Mouse (Mus musculus) right cerebral cortex, postnatal 14 days (tissue): Measurements from ENCODE around the gene Lrsam1.

Experiments used
- DNase-seq: peaks from one replicate; pipeline ENCODE4 v3.0.0; 2022

Gene Lrsam1

GRCm38 (mm10) chr2:32890280-32890679, 71.1 kb downstream of the Lrsam1 start:
- no peak for DNase-seq

DNA sequence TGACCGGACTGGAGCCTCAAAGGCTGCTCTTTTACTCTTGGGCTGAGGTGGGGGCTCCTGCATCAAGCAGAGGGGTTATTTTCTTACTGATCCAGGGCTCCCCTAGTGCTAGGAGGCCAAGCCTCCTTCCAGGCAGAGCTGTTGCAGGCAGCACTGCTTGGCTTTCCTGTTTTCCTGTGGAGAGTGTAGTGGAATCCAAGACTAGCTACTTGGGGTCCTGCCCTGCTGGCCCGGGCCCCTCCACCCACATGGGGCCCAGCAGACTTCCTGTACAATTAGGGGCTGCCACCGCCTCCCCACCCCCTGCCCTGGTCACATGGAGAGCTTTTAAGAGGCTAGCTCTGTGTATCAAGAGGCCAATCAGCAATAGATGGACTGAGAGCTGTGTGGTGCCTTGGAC, 72.9 kb downstream of the Lrsam1 start:
- DNase-seq: no peak

- no peak for DNase-seq
These were observed 73.4 kb downstream of the Lrsam1 start for GRCm38 (mm10) chr2:32888029-32888428.

DNA sequence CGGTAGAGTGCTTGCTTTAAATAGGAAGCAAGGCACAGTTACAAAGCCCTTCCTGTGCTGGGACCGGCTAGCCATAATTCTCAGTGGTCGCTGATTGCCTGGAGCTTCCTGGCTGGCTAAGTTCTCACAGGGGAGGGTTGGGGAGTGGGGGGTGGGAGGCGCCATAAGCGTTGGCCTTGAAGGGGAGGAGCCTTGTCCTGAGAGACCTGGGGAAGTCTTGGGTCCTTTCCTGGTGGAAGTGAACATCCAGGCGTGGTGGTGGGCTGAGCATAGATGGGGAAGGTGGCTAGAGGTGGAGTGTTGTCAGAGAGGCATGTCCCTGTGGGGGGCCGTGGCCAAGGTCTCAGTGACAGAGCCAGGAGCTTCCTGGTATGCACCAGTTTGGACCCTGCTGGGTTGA, 76.7 kb downstream of the Lrsam1 start:
- no peak for DNase-seq

- DNase-seq: no peak
These were observed 79.0 kb downstream of the Lrsam1 start for GRCm38 (mm10) chr2:32882283-32883043.

GRCm38 (mm10) chr2:32881723-32882122, 79.7 kb downstream of the Lrsam1 start:
- peak; percentile 74 for DNase-seq

DNA sequence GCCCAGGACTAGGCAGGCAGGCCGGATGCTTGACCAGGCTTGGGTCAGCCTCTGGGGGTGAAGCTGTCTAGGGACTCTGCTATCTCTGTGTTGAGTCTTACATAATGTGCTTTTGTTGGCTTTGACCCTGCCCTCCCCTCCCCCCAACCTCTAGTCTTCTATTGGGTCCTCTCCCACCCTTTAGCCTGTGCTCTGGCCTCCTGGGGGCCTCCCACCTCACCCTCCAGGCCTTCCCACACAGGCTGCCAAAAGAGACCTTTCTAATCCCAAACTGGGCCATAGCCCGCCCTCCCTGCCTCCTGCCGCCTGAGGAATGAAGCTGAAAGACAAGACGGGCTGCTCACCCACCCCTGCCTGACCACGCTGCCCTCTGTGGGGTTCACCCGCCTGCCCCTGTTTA, 80.4 kb downstream of the Lrsam1 start:
- no peak for DNase-seq

DNA sequence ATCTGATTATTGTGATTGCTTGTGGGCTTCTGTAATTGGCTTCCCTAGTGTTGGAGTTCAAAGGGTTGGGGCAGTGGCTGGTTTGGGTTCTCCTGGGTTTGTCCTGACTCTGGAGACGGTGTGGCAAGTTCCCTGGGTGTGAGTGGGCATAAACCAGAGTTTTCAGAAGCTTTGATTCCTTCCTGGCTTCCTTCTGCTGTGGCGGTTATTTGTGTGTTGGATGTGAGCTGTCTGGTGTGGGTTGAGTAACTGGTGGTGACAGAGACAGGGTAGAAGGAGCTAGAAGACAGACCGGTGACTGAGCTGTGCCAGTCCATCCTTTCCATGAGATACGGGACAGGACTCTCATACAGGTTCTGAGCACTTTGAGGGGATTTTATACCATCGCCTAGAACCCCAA, 81.8 kb downstream of the Lrsam1 start:
- DNase-seq: no peak

DNA sequence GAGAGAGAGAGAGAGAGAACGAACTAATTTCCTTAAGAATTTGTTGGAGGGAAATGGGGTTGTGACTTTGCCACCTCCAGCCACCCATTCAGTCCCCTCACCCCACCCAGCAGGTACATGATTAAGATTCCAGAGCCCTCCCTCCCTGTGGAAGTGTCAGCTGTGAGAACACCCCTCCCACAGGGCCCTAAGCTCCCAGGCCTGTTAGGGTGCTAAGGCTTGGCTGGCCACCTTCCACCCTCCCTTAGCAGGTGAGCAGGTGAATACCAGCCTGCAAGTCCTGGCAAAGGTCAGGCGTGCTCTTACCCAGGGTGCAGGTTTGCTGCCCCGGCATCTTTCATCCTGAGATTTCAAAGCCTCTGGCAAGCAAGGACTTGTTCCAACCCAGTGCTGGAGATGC, 83.0 kb downstream of the Lrsam1 start:
- DNase-seq: no peak

- no peak for DNase-seq
These were observed 83.5 kb downstream of the Lrsam1 start for GRCm38 (mm10) chr2:32877761-32878393.

DNA sequence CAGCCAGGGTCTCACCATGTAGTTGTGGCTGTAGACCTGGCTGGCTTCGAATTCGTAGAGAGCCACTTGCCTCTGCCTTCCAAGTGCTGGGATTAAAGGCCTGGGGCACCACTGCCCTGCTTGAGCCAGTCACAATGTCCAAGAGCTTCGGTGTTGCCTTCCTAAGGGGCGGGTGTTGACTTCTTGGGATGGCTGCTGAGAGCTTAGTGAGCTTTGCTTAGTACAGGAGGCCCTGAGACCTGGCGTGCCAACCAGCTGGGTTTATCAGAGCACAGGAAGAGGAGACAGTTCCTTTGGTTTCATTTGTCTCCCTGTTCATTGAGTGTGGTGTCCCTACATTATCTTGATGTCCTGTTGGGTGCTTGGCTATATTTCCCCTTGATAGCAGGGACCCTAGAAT, 84.1 kb downstream of the Lrsam1 start:
- no peak for DNase-seq

- no peak for DNase-seq
These were observed 84.7 kb downstream of the Lrsam1 start for GRCm38 (mm10) chr2:32876490-32877302.

DNA sequence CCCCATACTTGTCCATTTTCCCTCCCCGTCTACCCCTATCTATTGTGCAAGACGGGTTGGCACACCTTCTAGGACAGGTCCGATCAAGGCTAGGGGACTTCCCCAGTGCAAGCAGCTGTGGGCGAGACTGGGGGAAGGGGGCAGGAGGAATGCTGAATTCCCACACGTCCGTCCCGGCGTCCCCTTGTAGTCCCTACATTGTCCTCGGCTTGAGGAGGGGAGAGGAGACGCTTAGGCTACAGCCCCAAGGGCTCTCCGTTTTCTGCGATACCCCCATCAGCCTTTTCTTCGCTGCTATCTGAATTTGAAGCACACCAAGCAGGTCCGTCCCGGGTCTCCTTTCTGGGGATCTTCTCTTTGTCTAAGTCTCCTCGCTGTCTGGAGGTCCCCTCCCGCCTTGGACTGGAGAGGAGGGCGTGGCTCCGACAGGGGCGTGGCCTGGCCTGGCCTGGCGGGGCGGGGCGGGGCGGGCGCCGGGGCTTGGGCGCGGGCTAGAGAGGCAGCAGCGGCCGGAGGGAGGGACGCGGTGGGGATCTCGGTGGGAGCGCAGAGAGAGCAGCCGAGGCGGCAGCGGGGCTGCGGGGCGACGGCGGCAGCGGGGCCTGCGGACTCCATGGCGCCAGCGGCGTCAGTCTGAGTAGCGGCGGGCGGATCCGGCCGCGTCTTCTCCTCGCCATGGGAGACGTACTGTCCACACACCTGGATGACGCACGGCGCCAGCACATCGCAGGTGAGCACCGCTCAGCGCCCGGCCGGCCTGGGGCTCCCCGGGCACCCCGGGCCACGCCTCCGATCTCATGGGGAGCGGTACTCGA, 85.5 kb downstream of the Lrsam1 start, which contains the start of gene Fam129b:
Gene Fam129b, plus strand, starts transcription at position 440 of the 815 bp plus-strand sequence.
- DNase-seq: peak; percentile 66
